Mouse (Mus musculus) CH12.LX (cell line): ENCODE data around the gene Gm14496. TPM values are rescaled to one million over a fixed set of nuclear protein-coding genes. Genes with fewer than 3 reads are reported as not detected.
"Not testable (repeated sequence)": the region's sequence is repeated elsewhere in the genome, so short reads cannot be mapped to it uniquely, and the experiment has no call there.

ENCODE experiments used
- DNase-seq: peaks from one replicate; pipeline ENCODE4 v3.0.0-alpha.2; 2013; ENCODE audit errors: extremely low read depth
- H3K27ac ChIP-seq: 2 replicates; pipeline ENCODE4 v1.5.1; 2012; ENCODE audit warnings: low read depth, mild to moderate bottlenecking, control low read depth, moderate library complexity; ENCODE audit not compliant: insufficient read depth
- H3K27me3 ChIP-seq: replicated peaks from 2 replicates; pipeline ENCODE3; 2012; ENCODE audit warnings: inconsistent platforms
- H3K36me3 ChIP-seq, 2 experiments: replicated peaks in 1 of 2; 2 replicates each; pipeline versions ENCODE3 to v1.6.1; 2012; ENCODE audit warnings: inconsistent platforms in 1 of 2, low read length in 1 of 2, mild to moderate bottlenecking in 1 of 2, mixed read lengths in 1 of 2, moderate library complexity in 1 of 2; ENCODE audit not compliant: control insufficient read depth in 1 of 2, insufficient read depth in 1 of 2
- H3K4me1 ChIP-seq, 2 experiments: 2 replicates each; pipeline ENCODE4 v1.6.1; 2012; ENCODE audit warnings: inconsistent platforms in 1 of 2, moderate library complexity in 1 of 2; ENCODE audit not compliant: insufficient read depth in 2 of 2, control insufficient read depth in 1 of 2
- H3K4me2 ChIP-seq: 2 replicates; pipeline ENCODE4 v1.6.1; 2012; ENCODE audit warnings: low read depth, mild to moderate bottlenecking, control low read depth; ENCODE audit not compliant: poor library complexity, insufficient read depth, severe bottlenecking
- H3K4me3 ChIP-seq, 3 experiments: fragments of 150-350 bp in 1 of 3; sonication (generic) in 1 of 3; replicated peaks in 1 of 3; 2 replicates each; pipeline versions ENCODE3 to v1.5.1; 2011 to 2012; ENCODE audit warnings: low read depth in 2 of 3, low read length in 2 of 3, mild to moderate bottlenecking in 2 of 3, moderate library complexity in 2 of 3, control low read depth in 1 of 3, improper control_type of control experiment in 1 of 3, inconsistent platforms in 1 of 3, mixed read lengths in 1 of 3; ENCODE audit not compliant: poor library complexity in 1 of 3
- H3K79me2 ChIP-seq: replicated peaks from 2 replicates; pipeline ENCODE4 v1.6.1; 2012; ENCODE audit warnings: mild to moderate bottlenecking, moderate library complexity; ENCODE audit not compliant: control insufficient read depth, poor library complexity, insufficient read depth, severe bottlenecking; ENCODE audit errors: extremely low read depth
- H3K9ac ChIP-seq: 2 replicates; pipeline ENCODE4 v1.6.1; 2012; ENCODE audit warnings: low read depth, mild to moderate bottlenecking, control low read depth, moderate library complexity; ENCODE audit not compliant: insufficient read depth
- H3K9me3 ChIP-seq: replicated peaks from 2 replicates; pipeline ENCODE3; 2012; ENCODE audit warnings: low read length, inconsistent platforms, mixed read lengths
- BHLHE40 ChIP-seq: IDR thresholded peaks from 2 replicates; pipeline ENCODE4 v1.6.1; 2011; ENCODE audit warnings: mild to moderate bottlenecking, low read depth, low read length, improper control_type of control experiment
- E2F4 ChIP-seq: IDR thresholded peaks from 2 replicates; pipeline ENCODE4 v1.6.1; 2011; ENCODE audit warnings: low read depth, low read length, improper control_type of control experiment; ENCODE audit not compliant: insufficient replicate concordance
- ELF1 ChIP-seq: IDR thresholded peaks from 2 replicates; pipeline ENCODE4 v1.6.1; 2014; ENCODE audit warnings: low read depth, mild to moderate bottlenecking, inconsistent platforms, low read length, improper control_type of control experiment
- HCFC1 ChIP-seq: IDR thresholded peaks from 2 replicates; pipeline ENCODE4 v1.6.1; 2012; ENCODE audit warnings: low read depth, mild to moderate bottlenecking, inconsistent platforms, low read length, improper control_type of control experiment
- KAT2A ChIP-seq: IDR thresholded peaks from 2 replicates; pipeline ENCODE4 v1.6.1; 2012; ENCODE audit warnings: low read length, improper control_type of control experiment, inconsistent platforms; ENCODE audit not compliant: insufficient replicate concordance
- MAFK ChIP-seq: IDR thresholded peaks from 2 replicates; pipeline ENCODE4 v1.6.1; 2011; ENCODE audit warnings: low read length, improper control_type of control experiment; ENCODE audit not compliant: insufficient replicate concordance
- MAX ChIP-seq: IDR thresholded peaks from 2 replicates; pipeline ENCODE4 v1.6.1; 2011; ENCODE audit warnings: low read length, improper control_type of control experiment
- MXI1 ChIP-seq: IDR thresholded peaks from 2 replicates; pipeline ENCODE4 v1.6.1; 2011; ENCODE audit warnings: mild to moderate bottlenecking, low read depth, low read length, improper control_type of control experiment
- MYC ChIP-seq: IDR thresholded peaks from 2 replicates; pipeline ENCODE4 v1.6.1; 2011; ENCODE audit warnings: low read depth, mild to moderate bottlenecking, improper control_type of control experiment, low read length
- POLR2A ChIP-seq: IDR thresholded peaks from 2 replicates; pipeline ENCODE4 v1.6.1; 2011; ENCODE audit warnings: low read depth, mild to moderate bottlenecking, improper control_type of control experiment, low read length
- POLR2AphosphoS2 ChIP-seq: IDR thresholded peaks from 2 replicates; pipeline ENCODE4 v1.6.1; 2011; ENCODE audit warnings: low read depth, low read length, improper control_type of control experiment
- SIN3A ChIP-seq: IDR thresholded peaks from 2 replicates; pipeline ENCODE4 v1.6.1; 2012; ENCODE audit warnings: low read length, improper control_type of control experiment, inconsistent platforms
- TBP ChIP-seq: conservative IDR thresholded peaks from 2 replicates; pipeline ENCODE4 v1.6.1; 2011; ENCODE audit warnings: low read depth, low read length, improper control_type of control experiment
- UBTF ChIP-seq: IDR thresholded peaks from 2 replicates; pipeline ENCODE4 v1.6.1; 2012; ENCODE audit warnings: low read depth, mild to moderate bottlenecking, inconsistent platforms, low read length, improper control_type of control experiment, moderate library complexity
- USF1 ChIP-seq: IDR thresholded peaks from 2 replicates; pipeline ENCODE4 v1.6.1; 2014; ENCODE audit warnings: low read depth, mild to moderate bottlenecking, inconsistent platforms, low read length, improper control_type of control experiment
- ZKSCAN1 ChIP-seq: IDR thresholded peaks from 2 replicates; pipeline ENCODE4 v1.6.1; 2012; ENCODE audit warnings: low read depth, inconsistent platforms, low read length, improper control_type of control experiment, borderline replicate concordance
- ZMIZ1 ChIP-seq: IDR thresholded peaks from 2 replicates; pipeline ENCODE4 v1.6.1; 2012; ENCODE audit warnings: low read depth, mild to moderate bottlenecking, inconsistent platforms, low read length, improper control_type of control experiment
- dilution Hi-C: fragments of 300-500 bp; cut with MboI; formaldehyde crosslinking; loops from 2 replicates; pipeline ENCODE4 v1.14.3; 2020; ENCODE audit warnings: low sequenced_read_pairs; ENCODE audit not compliant: extremely low pct_unique_long_range_greater_than_20kb, extremely low pct_ligation_motif_present
- in situ Hi-C: fragments of 300-500 bp; cut with MboI; formaldehyde crosslinking; loops from 3 replicates; pipeline ENCODE4 v1.14.3; 2019; ENCODE audit warnings: low sequenced_read_pairs, low pct_ligation_motif_present, low pct_unique_long_range_greater_than_20kb, mixed read lengths
- polyA plus RNA-seq: library from polyadenylated mRNA; unstranded; fragments of >175 nt; gene quantifications from 2 replicates; pipeline ENCODE4 v1.2.1, GENCODE M21; 2012; ENCODE audit warnings: low read depth; ENCODE audit not compliant: insufficient read length
- total RNA-seq, 2 experiments: library from RNA; depleted of rRNA; stranded (reverse); fragments of 300-350 nt in 1 of 2; fragments of >200 nt in 1 of 2; gene quantifications; 2 replicates each; pipeline ENCODE4 v1.2.3; 2012 to 2014

Gene Gm14496
- not detected in 2 replicates for total RNA-seq (2012; rRNA removed)
- total RNA-seq (2014; rRNA removed) = not detected in 2 replicates
- not detected in 2 replicates for polyA plus RNA-seq

DNA sequence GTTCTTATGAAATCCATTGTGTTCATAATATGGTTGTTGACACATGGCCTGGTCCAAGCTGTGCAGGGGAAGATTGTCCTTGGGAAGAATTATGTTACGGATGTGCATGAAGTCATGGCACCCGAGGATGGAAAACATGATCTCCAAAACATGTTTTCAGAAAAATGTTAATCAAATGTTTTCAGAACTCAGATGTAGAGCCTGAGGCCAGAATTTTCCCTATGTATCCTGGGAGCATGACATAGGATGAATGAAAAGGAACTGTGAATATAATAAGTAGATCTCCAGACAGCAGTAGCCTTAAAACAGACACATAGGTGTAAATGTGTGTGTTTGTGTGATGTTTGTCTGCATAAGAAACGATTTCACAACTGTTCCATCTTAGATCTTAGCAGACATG is at the start of gene Gm14496:
Gene Gm14496 (plus strand): TSS at position 301 of the 400 bp plus-strand sequence.
- no peaks in the 10 kb centered on the region for H3K4me1 ChIP-seq
- TF ChIP-seq POLR2AphosphoS2 (no peak), ZKSCAN1 (no peak), TBP (no peak), UBTF (no peak), MAX (no peak)
- no peaks in the 10 kb centered on the region for H3K36me3 ChIP-seq
- dilution Hi-C loops = no loop called here
- no peak within 1 kb of the TSS for H3K4me2 ChIP-seq
- DNase-seq = no peak
- H3K4me3 ChIP-seq = no peak within 1 kb of the TSS
- no peaks in the 10 kb centered on the region for H3K79me2 ChIP-seq
- in situ Hi-C loops = no loop called here
- H3K27ac ChIP-seq = no peak within 1 kb of the TSS
- no peak within 1 kb of the TSS for H3K9ac ChIP-seq
- peaks cover 17% of the 10 kb centered on the region for H3K27me3 ChIP-seq
- H3K9me3 ChIP-seq = no peaks in the 10 kb centered on the region

DNA sequence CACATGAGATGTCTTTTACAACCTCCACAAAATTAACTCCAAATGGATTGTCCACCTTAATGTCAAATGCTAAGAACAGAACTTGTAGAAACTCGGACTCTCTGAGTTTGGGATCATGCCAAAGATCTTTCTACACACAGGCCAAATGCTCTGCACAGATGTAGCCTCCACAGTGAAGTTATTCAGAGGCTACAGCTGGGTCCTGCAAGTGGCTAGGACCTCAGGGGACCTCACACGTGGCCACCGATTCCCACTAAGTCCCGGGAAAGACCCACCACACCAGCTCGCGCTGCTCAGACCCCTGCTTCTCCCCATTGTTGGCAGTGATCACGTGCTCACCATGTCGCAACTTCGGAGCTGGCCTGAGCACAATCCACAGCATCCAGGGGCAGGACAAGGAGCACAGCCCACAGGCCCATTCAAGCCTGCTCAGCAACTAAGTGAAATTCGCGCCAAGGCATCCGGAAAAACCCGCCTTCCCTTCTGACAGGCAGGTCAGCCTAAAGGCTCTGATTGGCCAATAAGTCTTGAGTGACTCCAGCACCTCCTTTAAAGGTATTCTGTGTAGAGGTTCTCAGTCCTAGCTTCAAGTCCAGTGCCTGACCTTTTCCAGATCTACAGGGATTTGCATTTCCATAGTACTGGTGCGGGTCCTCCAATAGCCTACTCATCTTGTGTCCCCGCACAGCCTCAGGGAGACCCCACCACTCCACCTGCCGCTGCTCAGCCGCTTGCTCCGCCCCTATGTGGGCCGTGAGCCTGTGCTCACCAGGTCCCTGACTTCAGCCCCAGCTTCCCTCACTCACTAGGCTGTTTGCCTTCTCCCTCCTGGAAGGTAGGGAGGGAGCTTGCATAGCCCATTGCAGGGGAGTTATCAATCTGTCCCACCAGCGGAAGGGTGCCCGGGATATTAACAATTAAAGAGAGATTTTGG is 37.9 kb upstream of the Gm14496 start:
- peak overlapping the region; percentile 36 to 78 (median 52) for H3K4me3 ChIP-seq
- H3K27ac ChIP-seq, dilution Hi-C loops, H3K36me3 ChIP-seq, H3K79me2 ChIP-seq, in situ Hi-C loops, H3K4me1 ChIP-seq: not testable (repeated sequence)
- DNase-seq = peak; percentile 64
- peak; percentile 47; the same call in 1 of the 2 replicates for TF ChIP-seq TBP
- TF ChIP-seq MYC = peak; percentile 68
- TF ChIP-seq ZMIZ1 = 0 out of 2 replicates have a peak, but pooled peaks have one; percentile 30
- TF ChIP-seq KAT2A = 0 out of 2 replicates have a peak, but pooled peaks have one; percentile 64
- TF ChIP-seq MAFK = peak; percentile 46; the same call in 1 of the 2 replicates
- TF ChIP-seq USF1 = peak; percentile 17; the same call in 1 of the 2 replicates
- peak; percentile 29; the same call in 1 of the 2 replicates for TF ChIP-seq BHLHE40
- TF ChIP-seq SIN3A = peak; percentile 75; the same call in 1 of the 2 replicates
- peak; percentile 83 for TF ChIP-seq MXI1
- TF ChIP-seq ELF1 = 0 out of 2 replicates have a peak, but pooled peaks have one; percentile 21
- TF ChIP-seq E2F4 = peak; percentile 99
- peak; percentile 76 for TF ChIP-seq POLR2A
- TF ChIP-seq MAX = peak; percentile 68
- TF ChIP-seq HCFC1 = 0 out of 2 replicates have a peak, but pooled peaks have one; percentile 21
- TF ChIP-seq, all 38 proteins: peak for 14; not testable (repeated sequence) for 24
- not testable (repeated sequence) for H3K27me3 ChIP-seq, H3K9me3 ChIP-seq
- Histone ChIP-seq H3K4me2 (peak overlapping the region; percentile 91), H3K9ac (peak overlapping the region; percentile 53)
